Mouse (Mus musculus) midbrain, embryonic 15.5 days (tissue): ENCODE results near the gene Gm21983. TPM values are rescaled to one million over a fixed set of nuclear protein-coding genes. Genes with fewer than 3 reads are reported as not detected.

Experiments used
- ATAC-seq: fragments of 200-750 bp; cut with Nextera tagmentation; replicated peaks from 2 replicates; pipeline ENCODE4 v1.8.0; 2017; ENCODE audit warnings: moderate TSS enrichment
- H3K27ac ChIP-seq: fragments of 300-500 bp; sonication (generic); 2 replicates; pipeline ENCODE4 v1.5.1; 2015; ENCODE audit warnings: mild to moderate bottlenecking, inconsistent platforms
- H3K27me3 ChIP-seq: fragments of 300-500 bp; sonication (generic); replicated peaks from 2 replicates; pipeline ENCODE4 v1.6.1; 2015; ENCODE audit warnings: inconsistent platforms
- H3K36me3 ChIP-seq: fragments of 300-500 bp; sonication (generic); replicated peaks from 2 replicates; pipeline ENCODE4 v1.6.1; 2015; ENCODE audit warnings: inconsistent platforms
- H3K4me1 ChIP-seq: fragments of 300-500 bp; sonication (generic); 2 replicates; pipeline ENCODE4 v1.6.1; 2015; ENCODE audit warnings: inconsistent platforms
- H3K4me2 ChIP-seq: fragments of 300-500 bp; sonication (generic); 2 replicates; pipeline ENCODE4 v1.6.1; 2015; ENCODE audit warnings: inconsistent platforms, mild to moderate bottlenecking, moderate library complexity
- H3K4me3 ChIP-seq: fragments of 300-500 bp; sonication (generic); 2 replicates; pipeline ENCODE4 v1.5.1; 2015; ENCODE audit warnings: mild to moderate bottlenecking, inconsistent platforms
- H3K9ac ChIP-seq: fragments of 300-500 bp; sonication (generic); 2 replicates; pipeline ENCODE4 v1.6.1; 2015; ENCODE audit warnings: mild to moderate bottlenecking, inconsistent platforms
- H3K9me3 ChIP-seq: fragments of 300-500 bp; sonication (generic); 2 replicates; pipeline ENCODE4 v1.6.1; 2016; ENCODE audit warnings: inconsistent platforms
- WGBS: fragments of 180-500 bp; shearing (Covaris S2); methylation state at CpG from one replicate; pipeline ENCODE4 v1.1.7; 2015; ENCODE audit warnings: mixed read lengths; 5-methylcytosine and 5-hydroxymethylcytosine counted together
- polyA plus RNA-seq: library from polyadenylated mRNA; unstranded; fragments of >200 nt; fragmentation: Nextera tagmentation; extraction: Ambion mirVana; gene quantifications from 2 replicates; pipeline ENCODE4 v1.2.1, GENCODE M21; 2015

Gm21983 gene
- 0.40 and 0.62 TPM in 2 replicates for polyA plus RNA-seq

DNA sequence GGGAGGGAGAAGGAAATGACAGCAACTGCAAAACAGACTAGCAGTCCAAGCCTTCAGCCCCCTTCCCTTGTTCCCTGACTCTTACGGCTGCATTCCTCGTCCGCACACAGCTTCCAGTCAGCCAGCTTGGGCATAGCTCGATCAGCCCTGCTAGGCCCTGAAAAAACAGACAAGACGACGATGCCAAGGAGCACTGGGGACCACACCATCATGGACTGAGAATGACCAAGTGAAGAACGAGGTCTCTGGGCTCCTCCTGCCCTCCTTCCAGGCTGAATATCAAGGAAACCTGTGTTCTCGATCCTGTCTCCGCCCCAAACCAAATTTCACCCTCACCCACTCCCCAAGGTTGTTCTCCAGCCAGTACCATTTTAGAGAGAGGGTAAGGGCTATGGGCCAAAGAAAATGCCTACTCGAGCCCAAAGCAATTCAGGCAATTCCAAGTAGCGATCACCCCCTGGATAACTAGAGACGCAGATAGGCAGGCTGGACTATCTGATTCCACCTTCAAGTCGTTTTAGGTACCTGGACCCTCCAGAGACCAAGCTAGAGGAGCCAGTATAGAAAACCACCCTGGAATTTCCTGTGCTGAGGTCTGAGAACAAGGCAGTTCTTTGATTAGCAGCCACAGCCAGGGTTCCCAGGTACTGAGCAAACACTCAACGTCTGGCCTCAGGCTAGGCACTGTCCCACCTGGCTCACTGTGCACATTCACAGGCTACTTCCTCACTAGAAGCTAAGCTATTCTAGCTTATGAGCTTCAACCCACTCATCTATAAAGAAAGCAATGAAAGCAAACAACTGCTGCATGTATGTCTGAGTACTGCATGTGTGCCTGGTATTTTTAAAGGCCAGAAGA, at the start of gene Gm21983, which contains the start of gene Mia:
TSS of gene Gm21983 (minus strand) at position 250 of the 859 bp plus-strand sequence.
TSS of gene Mia (minus strand) at position 321 of the 859 bp plus-strand sequence.
- no peak for ATAC-seq
- H3K4me1 ChIP-seq: peaks cover 20% of the 10 kb centered on the region
- WGBS: 71% methylated on average over 14 of the region's 14 CpGs
- peak within 1 kb of the TSS; percentile 79; the same call in 1 of the 2 replicates for H3K27ac ChIP-seq
- H3K4me2 ChIP-seq: no peak within 1 kb of the TSS
- H3K4me3 ChIP-seq: no peak within 1 kb of the TSS
- no peaks in the 10 kb centered on the region for H3K9me3 ChIP-seq
- peaks cover 18% of the 10 kb centered on the region for H3K36me3 ChIP-seq
- H3K9ac ChIP-seq: no peak within 1 kb of the TSS
- H3K27me3 ChIP-seq: no peaks in the 10 kb centered on the region

DNA sequence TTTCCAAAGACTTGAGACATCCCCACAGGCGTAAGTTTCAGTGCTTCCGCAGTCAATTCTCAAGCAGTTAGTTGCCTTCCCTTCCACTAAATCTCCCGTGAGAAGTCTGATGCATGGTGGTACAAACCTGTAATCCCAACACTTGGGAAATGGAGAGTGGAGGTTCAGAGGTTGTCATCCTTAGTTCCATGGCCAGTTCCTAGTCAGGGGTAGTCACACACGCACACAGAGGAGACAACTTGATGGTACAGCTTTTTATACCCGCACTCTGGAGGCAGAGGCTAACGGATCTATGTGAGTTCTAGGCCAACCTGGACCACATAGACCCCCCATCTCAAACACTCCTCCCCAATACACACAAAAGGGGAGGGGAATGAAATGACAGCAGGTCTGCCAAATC, 48.0 kb upstream of the Gm21983 start:
- Histone ChIP-seq H3K27ac (peak overlapping the region; percentile 90), H3K27me3 (no peaks in the 10 kb centered on the region), H3K9ac (peak overlapping the region; percentile 88), H3K4me3 (peak overlapping the region; percentile 87), H3K4me1 (peaks cover 51% of the 10 kb centered on the region), H3K4me2 (peak overlapping the region; percentile 86), H3K36me3 (no peaks in the 10 kb centered on the region), H3K9me3 (no peaks in the 10 kb centered on the region)
- 16% methylated on average over 6 of the region's 6 CpGs for WGBS
- no peak for ATAC-seq

DNA sequence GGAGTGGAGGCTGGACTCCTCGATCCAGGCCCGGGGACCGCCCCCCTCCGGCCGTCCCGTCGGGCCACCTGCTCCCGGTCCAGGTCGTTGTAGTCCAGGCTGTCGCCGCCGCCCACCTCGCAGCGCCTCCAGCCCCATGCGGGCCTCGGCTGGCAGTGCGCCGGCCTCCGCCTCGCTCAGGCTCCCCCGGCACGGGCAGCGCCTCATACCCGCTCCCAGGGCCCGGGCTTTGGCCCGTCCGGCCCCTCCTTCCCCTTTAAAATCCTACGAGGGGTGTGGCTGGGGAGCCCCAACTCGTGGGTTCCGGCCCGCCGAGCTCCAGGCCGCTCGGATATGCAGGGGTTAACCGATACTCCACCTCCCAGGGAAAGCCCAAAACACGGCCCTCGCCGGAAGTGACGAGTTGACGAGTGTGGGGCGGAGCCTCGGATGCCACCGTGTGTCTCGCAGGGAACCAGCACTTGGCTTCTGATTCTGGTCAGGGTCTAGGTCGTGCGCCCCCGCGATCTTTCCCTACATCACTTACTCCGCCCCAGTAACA, 47.5 kb upstream of the Gm21983 start, which contains the start of gene Itpkc:
TSS of gene Itpkc (minus strand) at position 381 of the 541 bp plus-strand sequence.
- H3K27me3 ChIP-seq: no peaks in the 10 kb centered on the region
- WGBS: under 1% methylated on average over 49 of the region's 49 CpGs
- H3K27ac ChIP-seq: peak within 1 kb of the TSS; percentile 90
- H3K4me2 ChIP-seq: peak within 1 kb of the TSS; percentile 86
- H3K36me3 ChIP-seq: no peaks in the 10 kb centered on the region
- H3K4me3 ChIP-seq: peak within 1 kb of the TSS; percentile 87
- ATAC-seq: peak; percentile 80
- H3K9me3 ChIP-seq: no peaks in the 10 kb centered on the region
- peak within 1 kb of the TSS; percentile 88 for H3K9ac ChIP-seq
- peaks cover 51% of the 10 kb centered on the region for H3K4me1 ChIP-seq

DNA sequence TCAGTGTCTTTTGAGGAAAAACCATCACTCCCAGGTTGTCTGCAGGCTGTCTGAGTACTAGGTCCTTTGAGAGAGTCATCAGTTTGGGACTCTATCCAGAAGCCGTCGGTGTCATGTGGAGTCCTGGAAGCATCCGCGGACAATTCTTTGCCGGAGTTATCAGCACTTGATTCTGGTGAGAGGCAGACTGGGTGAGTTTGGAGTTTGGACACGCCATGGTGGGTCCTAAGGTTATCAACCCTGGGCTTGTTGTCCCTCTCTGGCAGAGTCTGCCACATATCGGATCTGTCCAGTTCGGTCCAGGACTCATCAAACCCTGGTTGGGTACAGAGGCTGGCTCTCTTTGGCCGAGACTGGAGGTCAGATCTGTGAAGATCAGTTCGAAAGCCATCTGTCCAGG, 46.8 kb upstream of the Gm21983 start:
- H3K4me1 ChIP-seq: peaks cover 51% of the 10 kb centered on the region

DNA sequence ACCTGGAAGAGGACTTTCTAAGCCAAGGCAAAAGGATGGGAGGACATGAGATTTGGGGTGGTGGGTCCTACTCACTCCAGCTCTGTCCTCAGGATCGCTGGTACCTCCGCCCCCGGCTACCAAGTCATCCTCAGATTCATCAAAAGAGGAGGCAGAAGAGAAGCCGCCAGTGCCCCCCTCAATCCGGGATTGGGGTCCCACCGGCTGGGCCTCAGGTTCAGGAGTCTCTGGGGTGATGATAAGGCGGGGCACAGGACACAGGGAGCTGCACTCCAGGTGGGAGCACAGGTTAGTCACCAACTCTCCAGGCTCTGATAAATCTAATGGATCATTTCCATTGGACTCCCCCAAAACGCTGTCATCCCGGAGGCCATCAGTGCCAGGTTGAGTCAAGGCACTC, 46.4 kb upstream of the Gm21983 start:
- Histone ChIP-seq H3K36me3 (no peaks in the 10 kb centered on the region), H3K4me2 (peak overlapping the region; percentile 86), H3K4me3 (peak overlapping the region; percentile 87), H3K27me3 (no peaks in the 10 kb centered on the region), H3K9ac (peak overlapping the region; percentile 88), H3K4me1 (peaks cover 51% of the 10 kb centered on the region), H3K9me3 (no peaks in the 10 kb centered on the region), H3K27ac (no peak overlapping the region)
- WGBS: 30% methylated on average over 9 of the region's 9 CpGs
- no peak for ATAC-seq

More for the DNA sequence above, 46.8 kb upstream of the Gm21983 start:
- H3K9me3 ChIP-seq: no peaks in the 10 kb centered on the region
- peak; percentile 6 for ATAC-seq
- no peaks in the 10 kb centered on the region for H3K36me3 ChIP-seq
- H3K9ac ChIP-seq: peak overlapping the region; percentile 88
- peak overlapping the region; percentile 86 for H3K4me2 ChIP-seq
- H3K4me3 ChIP-seq: peak overlapping the region; percentile 87
- peak overlapping the region; percentile 90 for H3K27ac ChIP-seq
- 2% methylated on average over 10 of the region's 10 CpGs for WGBS
- no peaks in the 10 kb centered on the region for H3K27me3 ChIP-seq

DNA sequence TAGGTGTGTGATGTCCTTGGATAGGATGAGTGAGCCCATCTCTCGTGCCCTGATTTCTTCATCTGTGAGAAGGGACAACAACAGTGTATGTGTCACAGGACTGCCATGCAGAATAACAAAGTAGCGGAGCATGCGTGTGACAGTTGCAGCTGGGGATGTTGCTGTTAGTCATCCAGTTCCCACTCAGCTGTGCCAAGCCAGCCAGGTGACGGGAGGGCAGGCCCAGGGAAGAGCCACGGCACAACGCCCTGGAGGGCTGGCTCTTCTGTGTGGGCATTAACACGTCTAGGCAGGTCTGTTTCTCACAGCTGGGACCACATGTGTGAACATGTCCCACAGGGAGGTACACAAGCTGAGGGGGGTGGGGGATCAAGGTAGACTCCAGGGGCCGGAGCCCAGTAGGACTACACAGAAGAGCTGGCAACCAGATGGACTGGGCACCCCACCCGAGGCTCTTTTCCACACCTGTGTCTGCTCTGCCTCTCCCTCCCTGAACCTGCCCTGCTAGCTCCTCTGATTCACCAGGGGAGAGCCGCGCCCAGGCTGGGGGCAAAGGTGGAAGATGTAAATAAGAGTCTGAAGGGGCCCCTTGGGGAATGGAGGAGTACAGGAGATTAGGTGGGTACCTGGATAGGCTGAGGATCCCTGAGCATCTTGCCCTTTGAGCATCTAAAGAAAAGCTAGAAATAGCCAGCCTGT, 44.1 kb upstream of the Gm21983 start:
- peak overlapping the region; percentile 88 for H3K9ac ChIP-seq
- WGBS: 75% methylated on average over 11 of the region's 11 CpGs
- no peaks in the 10 kb centered on the region for H3K36me3 ChIP-seq
- ATAC-seq: no peak
- peaks cover 51% of the 10 kb centered on the region for H3K4me1 ChIP-seq
- H3K4me3 ChIP-seq: peak overlapping the region; percentile 12
- no peaks in the 10 kb centered on the region for H3K9me3 ChIP-seq
- no peaks in the 10 kb centered on the region for H3K27me3 ChIP-seq
- peak overlapping the region; percentile 86 for H3K4me2 ChIP-seq
- H3K27ac ChIP-seq: no peak overlapping the region

DNA sequence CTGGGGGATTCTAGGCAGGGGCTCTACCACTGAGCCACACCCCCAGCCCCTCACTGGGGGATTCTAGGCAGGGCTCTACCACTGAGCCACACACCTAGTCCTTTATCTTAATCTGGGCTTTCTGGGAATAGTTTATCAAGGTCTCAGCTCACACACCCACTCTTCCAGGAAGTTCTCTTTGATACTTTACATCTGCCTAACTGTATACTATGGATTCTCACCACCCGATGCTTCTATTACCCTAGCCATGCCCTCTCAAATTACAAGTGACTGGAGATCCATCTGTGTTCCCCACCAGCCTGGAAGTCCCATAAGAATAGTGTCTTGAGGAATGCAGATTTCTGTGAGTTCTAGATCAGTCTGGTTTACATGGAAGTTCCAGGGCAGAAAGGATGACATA, 41.7 kb upstream of the Gm21983 start:
- H3K27ac ChIP-seq: no peak overlapping the region
- no peak overlapping the region for H3K4me2 ChIP-seq
- 95% methylated on average over 1 of the region's 1 CpGs for WGBS
- no peak overlapping the region for H3K4me3 ChIP-seq
- no peak for ATAC-seq
- 0 out of 2 replicates have a peak, but pooled peaks cover 5% of the 10 kb centered on the region for H3K36me3 ChIP-seq
- no peaks in the 10 kb centered on the region for H3K9me3 ChIP-seq
- H3K4me1 ChIP-seq: peaks cover 43% of the 10 kb centered on the region
- H3K9ac ChIP-seq: no peak overlapping the region
- H3K27me3 ChIP-seq: no peaks in the 10 kb centered on the region

DNA sequence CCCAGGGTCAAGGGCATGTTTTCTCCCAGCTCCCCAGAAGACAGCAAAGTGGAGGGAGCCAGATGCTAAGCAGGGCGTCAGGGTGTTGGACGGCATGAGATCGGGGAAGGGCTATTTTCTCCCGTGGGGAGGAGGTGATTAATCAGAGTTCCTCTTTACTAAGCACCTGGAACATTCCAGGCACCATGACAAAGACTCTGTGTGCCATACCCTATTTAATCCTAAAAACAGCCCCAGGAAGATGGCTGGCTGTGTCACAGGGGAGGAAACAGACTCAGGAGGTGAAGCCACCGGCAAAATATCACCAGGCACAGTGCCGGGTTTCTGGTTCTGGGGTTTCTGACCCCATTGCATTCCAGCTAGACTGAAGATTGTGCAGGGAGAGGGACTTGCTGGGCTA, 41.1 kb upstream of the Gm21983 start:
- Histone ChIP-seq H3K9me3 (no peaks in the 10 kb centered on the region), H3K27me3 (no peaks in the 10 kb centered on the region), H3K4me3 (no peak overlapping the region), H3K27ac (no peak overlapping the region), H3K36me3 (peaks cover 7% of the 10 kb centered on the region; the same call in 1 of the 2 replicates), H3K9ac (no peak overlapping the region), H3K4me1 (peaks cover 37% of the 10 kb centered on the region), H3K4me2 (no peak overlapping the region)
- no peak for ATAC-seq
- 88% methylated on average over 6 of the region's 6 CpGs for WGBS

DNA sequence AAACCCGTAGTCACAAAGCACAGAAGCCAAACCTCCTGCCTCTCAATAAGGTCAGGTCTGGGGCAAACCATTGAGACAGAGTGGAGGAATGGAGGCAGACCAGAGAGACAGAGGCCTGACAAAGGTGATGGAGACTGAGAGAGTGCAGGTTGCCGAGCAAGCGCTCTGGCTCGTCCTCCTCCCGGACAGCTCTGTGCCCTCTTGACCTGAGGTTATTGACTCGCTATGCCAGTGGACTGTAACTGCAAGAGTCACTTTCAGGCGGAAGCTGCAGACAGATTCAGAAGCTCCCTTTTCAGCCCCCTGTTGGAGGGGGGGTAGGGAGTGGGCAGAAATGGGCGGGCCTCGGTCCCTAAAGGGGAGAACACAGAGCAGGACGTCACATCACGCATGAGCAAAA, 39.1 kb upstream of the Gm21983 start:
- 82% methylated on average over 11 of the region's 11 CpGs for WGBS
- Histone ChIP-seq H3K4me2 (no peak overlapping the region), H3K9me3 (no peaks in the 10 kb centered on the region), H3K36me3 (peaks cover 20% of the 10 kb centered on the region; the same call in 1 of the 2 replicates), H3K27ac (no peak overlapping the region), H3K27me3 (no peaks in the 10 kb centered on the region), H3K4me1 (peaks cover 17% of the 10 kb centered on the region), H3K4me3 (no peak overlapping the region), H3K9ac (no peak overlapping the region)
- no peak for ATAC-seq

DNA sequence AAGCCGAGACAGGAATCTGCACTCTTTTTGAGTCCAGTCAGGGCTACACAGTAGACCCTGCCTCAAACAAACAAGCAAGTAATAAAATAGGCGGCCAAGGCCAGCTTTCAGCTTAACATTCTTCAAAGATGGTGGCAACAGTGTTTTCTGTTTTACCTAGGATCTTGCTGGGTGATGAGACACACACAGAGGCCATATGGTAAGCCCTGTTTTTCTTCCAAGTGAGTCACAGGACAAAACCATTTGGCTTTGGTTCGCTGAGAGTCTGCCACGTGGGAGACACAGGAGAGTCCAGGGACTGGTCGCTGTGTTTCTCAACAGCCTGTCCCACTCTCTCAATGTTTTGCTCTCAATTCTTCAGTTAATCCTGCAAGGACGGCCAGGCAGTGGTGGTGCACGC, 37.7 kb upstream of the Gm21983 start:
- Histone ChIP-seq H3K4me3 (no peak overlapping the region), H3K36me3 (peaks cover 29% of the 10 kb centered on the region; the same call in 1 of the 2 replicates), H3K4me1 (peaks cover 4% of the 10 kb centered on the region), H3K4me2 (no peak overlapping the region), H3K27ac (no peak overlapping the region), H3K9me3 (no peaks in the 10 kb centered on the region), H3K27me3 (no peaks in the 10 kb centered on the region), H3K9ac (no peak overlapping the region)
- no peak for ATAC-seq
- 89% methylated on average over 7 of the region's 7 CpGs for WGBS

DNA sequence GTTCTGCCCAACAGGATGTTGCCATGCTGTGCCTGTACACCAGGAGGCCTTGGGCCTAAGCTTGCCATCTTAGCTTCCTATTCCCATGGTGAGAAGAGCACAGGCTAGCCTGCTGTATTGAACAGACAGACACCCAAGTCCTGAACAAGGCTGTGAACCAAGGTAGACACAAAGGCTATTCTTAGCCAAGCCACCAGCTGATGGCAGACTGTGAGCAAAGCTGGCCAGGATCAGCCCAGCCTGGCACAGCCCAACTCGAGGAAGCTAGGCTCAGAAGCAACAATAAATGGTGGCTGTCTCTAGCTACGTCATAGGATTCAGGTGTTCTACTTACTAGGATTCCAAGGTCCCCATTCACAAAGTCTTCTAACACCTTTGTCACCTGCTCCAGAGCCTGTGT, 31.7 kb upstream of the Gm21983 start:
- no peak overlapping the region for H3K9ac ChIP-seq
- H3K27ac ChIP-seq: no peak overlapping the region
- H3K36me3 ChIP-seq: peaks cover 61% of the 10 kb centered on the region
- ATAC-seq: no peak
- no peaks in the 10 kb centered on the region for H3K4me1 ChIP-seq
- H3K27me3 ChIP-seq: no peaks in the 10 kb centered on the region
- no peaks in the 10 kb centered on the region for H3K9me3 ChIP-seq
- 92% methylated on average over 2 of the region's 2 CpGs for WGBS
- no peak overlapping the region for H3K4me3 ChIP-seq
- no peak overlapping the region for H3K4me2 ChIP-seq
